Mouse (Mus musculus) ovary, adult 10 weeks (tissue): Measurements from ENCODE around the gene 1700015F17Rik. TPM values are rescaled to one million over a fixed set of nuclear protein-coding genes. Genes with fewer than 3 reads are reported as not detected.

ENCODE experiments used
- polyA plus RNA-seq: library from polyadenylated mRNA; stranded (reverse); fragments of 350-450 nt; fragmentation: Illumina TruSeq; extraction: RNeasy Lipid Tissue Mini Kit (QIAGEN cat#74804); gene quantifications from one replicate; pipeline ENCODE4 v1.2.3, GENCODE M21; 2014

The 1700015F17Rik gene
- polyA plus RNA-seq, result not detected

GRCm38 (mm10) chr5:5479043-5479442 lies at the start of gene 1700015F17Rik:
TSS of gene 1700015F17Rik (minus strand) at chr5:5479143.

GRCm38 (mm10) chr5:5514196-5515076 lies 35.5 kb upstream of the 1700015F17Rik start, which contains the start of gene Cldn12:
TSS of gene Cldn12 (minus strand) at chr5:5514958.

GRCm38 (mm10) chr5:5419992-5420455 lies 58.9 kb downstream of the 1700015F17Rik start, which contains the start of gene Cdk14:
TSS of gene Cdk14 (minus strand) at chr5:5420312.

Other genes starting within 250 kb of the 1700015F17Rik start
- 22.0 TPM for gene Cdk14, start 58.8 kb downstream of the 1700015F17Rik start, polyA plus RNA-seq
- gene Cldn12, start 35.8 kb upstream of the 1700015F17Rik start, polyA plus RNA-seq, result 61.3 TPM
- 51.0 TPM for gene Gtpbp10, start 80.4 kb upstream of the 1700015F17Rik start, polyA plus RNA-seq
- gene Gm8773, start 94.7 kb upstream of the 1700015F17Rik start, polyA plus RNA-seq, result 1.7 TPM
- gene Cfap69, start 185.1 kb upstream of the 1700015F17Rik start, polyA plus RNA-seq, result 21.6 TPM
- 50.9 TPM for gene Steap2, start 215.4 kb upstream of the 1700015F17Rik start, polyA plus RNA-seq